ENCODE assay signal across 21 mouse cellular contexts in genomic region chr17:71135866-71136265, GRCm38 (mm10). TPM values are rescaled to one million over a fixed set of nuclear protein-coding genes. Genes with fewer than 3 reads are reported as not detected.
A peak's percentile ranks its signal among the peaks of the same experiment; 100 is the strongest.
DNase-seq lines count a peak whose midpoint lies in the region; ATAC-seq and TF ChIP-seq lines count a peak whose summit lies in the region.
"Had no signal": no experiment of that assay in that cellular context is flagged by ENCODE, and none has a peak within 500 bp of the region (broad histone marks: within the 10 kb centered on the region; RNA-seq: fewer than 3 reads in every experiment).

No protein-coding gene starts in this region.

- no peak overlapping the region for H3K9ac ChIP-seq in kidney, postnatal 0 days (ENCODE audit: low read depth, low read length)
- H3K9ac ChIP-seq in neural tube, embryonic 15.5 days (replicated peaks), result no peak overlapping the region
- H3K9ac ChIP-seq: embryonic facial prominence, embryonic 15.5 days; hindbrain, embryonic 12.5 days; limb, embryonic 15.5 days; lung, embryonic 14.5 days; midbrain, embryonic 12.5 days; neural tube, embryonic 12.5 days had no signal

- H3K36me3 ChIP-seq in kidney, postnatal 0 days (ENCODE audit: insufficient read depth, low read length), result no peaks in the 10 kb centered on the region
- H3K36me3 ChIP-seq in neural tube, embryonic 15.5 days, result no peaks in the 10 kb centered on the region
- H3K36me3 ChIP-seq: embryonic facial prominence, embryonic 15.5 days; heart, embryonic 10.5 days; hindbrain, embryonic 12.5 days; limb, embryonic 15.5 days; midbrain, embryonic 12.5 days; neural tube, embryonic 12.5 days had no signal

- no peaks in the 10 kb centered on the region for H3K27me3 ChIP-seq in kidney, postnatal 0 days (ENCODE audit: insufficient read depth, low read length)
- H3K27me3 ChIP-seq in neural tube, embryonic 15.5 days (replicated peaks), result no peaks in the 10 kb centered on the region
- H3K27me3 ChIP-seq: embryonic facial prominence, embryonic 15.5 days; hindbrain, embryonic 12.5 days; limb, embryonic 15.5 days; midbrain, embryonic 12.5 days; neural tube, embryonic 12.5 days had no signal

- ATAC-seq in kidney, postnatal 0 days (replicated peaks; ENCODE audit: low FRiP score, low read depth), result no peak
- ATAC-seq in granulocyte monocyte progenitor cell, adult 5-6 weeks (replicated peaks; ENCODE audit: poor library complexity, severe bottlenecking), result no peak
- ATAC-seq in neural tube, embryonic 15.5 days (ENCODE audit: low FRiP score), result no peak

- H3K4me3 ChIP-seq in lung, adult 2 months (replicated peaks; ENCODE audit: extremely low read depth, low read depth, low read length), result no peak overlapping the region
- no peak overlapping the region for H3K4me3 ChIP-seq in kidney, postnatal 0 days (replicated peaks; ENCODE audit: low read depth, low read length)
- H3K4me3 ChIP-seq in neural tube, embryonic 15.5 days (replicated peaks), result no peak overlapping the region
- H3K4me3 ChIP-seq: embryonic facial prominence, embryonic 15.5 days; heart, embryonic 10.5 days; hindbrain, embryonic 12.5 days; limb, embryonic 15.5 days; midbrain, embryonic 12.5 days; neural tube, embryonic 12.5 days had no signal

- 77% methylated on average over 5 of the region's 5 CpGs for WGBS in lung, adult 2 months
- WGBS in kidney, postnatal 0 days, result 63% methylated on average over 5 of the region's 5 CpGs
- whole genome bisulfite sequencing in neural tube, embryonic 15.5 days, result 92% methylated on average over 5 of the region's 5 CpGs

- H3K4me1 ChIP-seq in lung, adult 2 months (ENCODE audit: control insufficient read depth, insufficient read depth, low read length), result peaks cover 12% of the 10 kb centered on the region
- H3K4me1 ChIP-seq in kidney, postnatal 0 days (replicated peaks; ENCODE audit: insufficient read depth, low read length), result peaks cover 23% of the 10 kb centered on the region
- H3K4me1 ChIP-seq in neural tube, embryonic 15.5 days, result peaks cover 4% of the 10 kb centered on the region; the same call in 1 of the 2 replicates
- H3K4me1 ChIP-seq: embryonic facial prominence, embryonic 15.5 days; hindbrain, embryonic 12.5 days; limb, embryonic 15.5 days; midbrain, embryonic 12.5 days; neural tube, embryonic 12.5 days had no signal

- H3K4me2 ChIP-seq in kidney, postnatal 0 days (ENCODE audit: low read length), result no peak overlapping the region
- no peak overlapping the region for H3K4me2 ChIP-seq in neural tube, embryonic 15.5 days
- H3K4me2 ChIP-seq: embryonic facial prominence, embryonic 15.5 days; hindbrain, embryonic 12.5 days; limb, embryonic 15.5 days; lung, embryonic 14.5 days; midbrain, embryonic 12.5 days; neural tube, embryonic 12.5 days had no signal

- peak; percentile 39 for DNase-seq in kidney, adult 11 months
- DNase-seq in kidney, postnatal 4 days, result no peak
- peak; percentile 2 for DNase-seq in lung, adult 2 months
- DNase-seq in lung, postnatal 10 days, result no peak
- DNase-seq in kidney, postnatal 0 days (ENCODE audit: low spot score), result no peak
- DNase-seq: adrenal gland, postnatal 25 days; B cell, adult 2 months; cerebellum, adult 18-20 months; cerebellum, postnatal 25 days; gastrocnemius, postnatal 10 days; right cerebral cortex, adult 18-20 months; thymus, postnatal 36 days had no signal

- no peaks in the 10 kb centered on the region for H3K9me3 ChIP-seq in kidney, postnatal 0 days (replicated peaks; ENCODE audit: low read length)
- no peaks in the 10 kb centered on the region for H3K9me3 ChIP-seq in neural tube, embryonic 15.5 days (replicated peaks)
- H3K9me3 ChIP-seq: embryonic facial prominence, embryonic 15.5 days; heart, embryonic 10.5 days; hindbrain, embryonic 12.5 days; limb, embryonic 15.5 days; midbrain, embryonic 12.5 days; neural tube, embryonic 12.5 days had no signal

- 0 out of 2 replicates have a peak overlapping the region, but pooled peaks have one; percentile 28 for H3K27ac ChIP-seq in kidney, postnatal 0 days
- H3K27ac ChIP-seq in neural tube, embryonic 15.5 days (replicated peaks), result no peak overlapping the region
- H3K27ac ChIP-seq: embryonic facial prominence, embryonic 15.5 days; heart, embryonic 10.5 days; hindbrain, embryonic 12.5 days; limb, embryonic 15.5 days; midbrain, embryonic 12.5 days; neural tube, embryonic 12.5 days had no signal

- TF ChIP-seq CTCF in lung, adult 2 months (IDR thresholded peaks at IDR 0.05; ENCODE audit: insufficient read depth, low read length), result no peak
- no peak for TF ChIP-seq CTCF in kidney, postnatal 0 days (IDR thresholded peaks at IDR 0.05; ENCODE audit: low read depth)

- TF ChIP-seq POLR2A in lung, adult 2 months (IDR thresholded peaks at IDR 0.05; ENCODE audit: borderline replicate concordance, extremely low read depth, low read depth, low read length), result no peak

RNA-seq across cellular contexts. Expression of gene Lpin2, which starts 46.5 kb away (rescaled TPM):
- 51.2 and 55.8 TPM in 2 replicates for polyA plus RNA-seq in lung, adult 2 months (2012; rRNA removed)
- 45.6 and 47.1 TPM in 2 replicates for polyA plus RNA-seq in kidney, postnatal 0 days (2015; fragmentation: Nextera tagmentation; extraction: Ambion mirVana)
- total RNA-seq in granulocyte monocyte progenitor cell, adult 5-6 weeks (2014; fragmentation: Nextera tagmentation), result 27.0 and 27.9 TPM in 2 replicates
- total RNA-seq in granulocyte monocyte progenitor cell, adult 5-6 weeks (2017), result 24.9 and 42.3 TPM in 2 replicates
- 42.3 and 42.6 TPM in 2 replicates for polyA plus RNA-seq in neural tube, embryonic 15.5 days (2015; fragmentation: Nextera tagmentation; extraction: Ambion mirVana)

Comparison
In these comparisons a context has a peak if more than half of its experiments do, and no peak if none do; other contexts are left out.
1. DNase-seq: peak in kidney, adult 11 months (single experiment) and lung, adult 2 months (single experiment); none in kidney, postnatal 4 days (0 of 2), lung, postnatal 10 days (single experiment) and kidney, postnatal 0 days (single experiment).